Mouse (Mus musculus): Measurements from ENCODE around the gene Ranbp10. TPM values are rescaled to one million over a fixed set of nuclear protein-coding genes. Genes with fewer than 3 reads are reported as not detected.

Ranbp10 gene
- polyA plus RNA-seq, 1 experiment = 11.0 TPM

- peaks cover 18% of the 10 kb centered on the region for H3K36me3 ChIP-seq (ENCODE audit: control insufficient read depth, insufficient read depth)
- H3K79me2 ChIP-seq (ENCODE audit: control insufficient read depth, insufficient read depth) = peaks cover 52% of the 10 kb centered on the region
- peaks cover 4% of the 10 kb centered on the region for H3K27me3 ChIP-seq (ENCODE audit: control insufficient read depth, insufficient read depth, insufficient read length)
- peak overlapping the region; percentile 94 for H3ac ChIP-seq (ENCODE audit: control insufficient read depth, insufficient read length, low read depth)
- peak overlapping the region; percentile 85 for H3K4me3 ChIP-seq (ENCODE audit: insufficient read depth, poor library complexity, severe bottlenecking)
- peaks cover 24% of the 10 kb centered on the region for H3K79me3 ChIP-seq (ENCODE audit: low read depth)
- no peak for TF ChIP-seq CTCF (IDR thresholded peaks at IDR 0.05; ENCODE audit: control insufficient read depth, insufficient read depth, insufficient read length)
- TF ChIP-seq FOSL1 (IDR thresholded peaks at IDR 0.05; ENCODE audit: insufficient read depth, low read length, poor library complexity, severe bottlenecking) = no peak
- TF ChIP-seq USF1 (IDR thresholded peaks at IDR 0.05; ENCODE audit: low read depth) = no peak
- TF ChIP-seq MAX (IDR thresholded peaks at IDR 0.05) = no peak
- TF ChIP-seq MYOG (IDR thresholded peaks at IDR 0.05; ENCODE audit: control insufficient read depth, extremely low read depth, insufficient read length) = no peak
- TF ChIP-seq MYOD1 (IDR thresholded peaks at IDR 0.05; ENCODE audit: control insufficient read depth, insufficient read length, low read depth) = no peak
- no peak for TF ChIP-seq CEBPB (IDR thresholded peaks at IDR 0.05; ENCODE audit: low read depth)
These were observed 771 bp downstream of the Ranbp10 start for GRCm38 (mm10) chr8:105826379-105826778.

GRCm38 (mm10) chr8:105825506-105825905, 1.6 kb downstream of the Ranbp10 start:
- no peak overlapping the region for H3ac ChIP-seq (ENCODE audit: control insufficient read depth, insufficient read length, low read depth)
- no peaks in the 10 kb centered on the region for H3K27me3 ChIP-seq (ENCODE audit: control insufficient read depth, insufficient read depth, insufficient read length)
- peaks cover 61% of the 10 kb centered on the region for H3K79me2 ChIP-seq (ENCODE audit: control insufficient read depth, insufficient read depth)
- peaks cover 23% of the 10 kb centered on the region for H3K36me3 ChIP-seq (ENCODE audit: control insufficient read depth, insufficient read depth)
- H3K4me3 ChIP-seq (ENCODE audit: insufficient read depth, poor library complexity, severe bottlenecking) = no peak overlapping the region
- H3K79me3 ChIP-seq (ENCODE audit: low read depth) = peaks cover 27% of the 10 kb centered on the region
- TF ChIP-seq MAX (IDR thresholded peaks at IDR 0.05) (no peak), MYOG (IDR thresholded peaks at IDR 0.05; ENCODE audit: control insufficient read depth, extremely low read depth, insufficient read length) (no peak), CEBPB (IDR thresholded peaks at IDR 0.05; ENCODE audit: low read depth) (no peak), USF1 (IDR thresholded peaks at IDR 0.05; ENCODE audit: low read depth) (no peak), MYOD1 (IDR thresholded peaks at IDR 0.05; ENCODE audit: control insufficient read depth, insufficient read length, low read depth) (no peak), CTCF (IDR thresholded peaks at IDR 0.05; ENCODE audit: control insufficient read depth, insufficient read depth, insufficient read length) (no peak), FOSL1 (IDR thresholded peaks at IDR 0.05; ENCODE audit: insufficient read depth, low read length, poor library complexity, severe bottlenecking) (no peak)

GRCm38 (mm10) chr8:105820925-105821324, 6.2 kb downstream of the Ranbp10 start:
- Histone ChIP-seq H3K79me2 (ENCODE audit: control insufficient read depth, insufficient read depth) (peaks cover 90% of the 10 kb centered on the region), H3K27me3 (ENCODE audit: control insufficient read depth, insufficient read depth, insufficient read length) (no peaks in the 10 kb centered on the region), H3K36me3 (ENCODE audit: control insufficient read depth, insufficient read depth) (peaks cover 28% of the 10 kb centered on the region), H3ac (ENCODE audit: control insufficient read depth, insufficient read length, low read depth) (no peak overlapping the region), H3K4me3 (ENCODE audit: insufficient read depth, poor library complexity, severe bottlenecking) (no peak overlapping the region), H3K79me3 (ENCODE audit: low read depth) (peaks cover 37% of the 10 kb centered on the region)
- TF ChIP-seq CTCF (IDR thresholded peaks at IDR 0.05; ENCODE audit: control insufficient read depth, insufficient read depth, insufficient read length) (no peak), MYOG (IDR thresholded peaks at IDR 0.05; ENCODE audit: control insufficient read depth, extremely low read depth, insufficient read length) (no peak), MYOD1 (IDR thresholded peaks at IDR 0.05; ENCODE audit: control insufficient read depth, insufficient read length, low read depth) (no peak), USF1 (IDR thresholded peaks at IDR 0.05; ENCODE audit: low read depth) (no peak), MAX (IDR thresholded peaks at IDR 0.05) (no peak), FOSL1 (IDR thresholded peaks at IDR 0.05; ENCODE audit: insufficient read depth, low read length, poor library complexity, severe bottlenecking) (no peak), CEBPB (IDR thresholded peaks at IDR 0.05; ENCODE audit: low read depth) (no peak)

- TF ChIP-seq CEBPB (IDR thresholded peaks at IDR 0.05; ENCODE audit: low read depth) = no peak
- no peak for TF ChIP-seq MYOD1 (IDR thresholded peaks at IDR 0.05; ENCODE audit: control insufficient read depth, insufficient read length, low read depth)
These were observed 7.5 kb downstream of the Ranbp10 start for GRCm38 (mm10) chr8:105819659-105820058.

GRCm38 (mm10) chr8:105813241-105813640, 13.9 kb downstream of the Ranbp10 start:
- Histone ChIP-seq H3K27me3 (ENCODE audit: control insufficient read depth, insufficient read depth, insufficient read length) (no peaks in the 10 kb centered on the region), H3K4me3 (ENCODE audit: insufficient read depth, poor library complexity, severe bottlenecking) (no peak overlapping the region), H3K36me3 (ENCODE audit: control insufficient read depth, insufficient read depth) (peaks cover 9% of the 10 kb centered on the region), H3K79me3 (ENCODE audit: low read depth) (peaks cover 19% of the 10 kb centered on the region), H3ac (ENCODE audit: control insufficient read depth, insufficient read length, low read depth) (no peak overlapping the region), H3K79me2 (ENCODE audit: control insufficient read depth, insufficient read depth) (peaks cover 78% of the 10 kb centered on the region)
- TF ChIP-seq CTCF (IDR thresholded peaks at IDR 0.05; ENCODE audit: control insufficient read depth, insufficient read depth, insufficient read length) = no peak
- TF ChIP-seq MAX (IDR thresholded peaks at IDR 0.05) = no peak
- TF ChIP-seq USF1 (IDR thresholded peaks at IDR 0.05; ENCODE audit: low read depth) = no peak
- no peak for TF ChIP-seq FOSL1 (IDR thresholded peaks at IDR 0.05; ENCODE audit: insufficient read depth, low read length, poor library complexity, severe bottlenecking)
- no peak for TF ChIP-seq MYOD1 (IDR thresholded peaks at IDR 0.05; ENCODE audit: control insufficient read depth, insufficient read length, low read depth)
- TF ChIP-seq CEBPB (IDR thresholded peaks at IDR 0.05; ENCODE audit: low read depth) = no peak
- TF ChIP-seq MYOG (IDR thresholded peaks at IDR 0.05; ENCODE audit: control insufficient read depth, extremely low read depth, insufficient read length) = no peak

More at GRCm38 (mm10) chr8:105819659-105820058, 7.5 kb downstream of the Ranbp10 start:
- peaks cover 90% of the 10 kb centered on the region for H3K79me2 ChIP-seq (ENCODE audit: control insufficient read depth, insufficient read depth)
- H3K36me3 ChIP-seq (ENCODE audit: control insufficient read depth, insufficient read depth) = peaks cover 19% of the 10 kb centered on the region
- H3K79me3 ChIP-seq (ENCODE audit: low read depth) = peaks cover 34% of the 10 kb centered on the region
- no peak overlapping the region for H3ac ChIP-seq (ENCODE audit: control insufficient read depth, insufficient read length, low read depth)
- no peak overlapping the region for H3K4me3 ChIP-seq (ENCODE audit: insufficient read depth, poor library complexity, severe bottlenecking)
- no peaks in the 10 kb centered on the region for H3K27me3 ChIP-seq (ENCODE audit: control insufficient read depth, insufficient read depth, insufficient read length)

GRCm38 (mm10) chr8:105812511-105812910, 14.6 kb downstream of the Ranbp10 start:
- Histone ChIP-seq H3K4me3 (ENCODE audit: insufficient read depth, poor library complexity, severe bottlenecking) (no peak overlapping the region), H3K79me2 (ENCODE audit: control insufficient read depth, insufficient read depth) (peaks cover 78% of the 10 kb centered on the region), H3K79me3 (ENCODE audit: low read depth) (peaks cover 18% of the 10 kb centered on the region), H3ac (ENCODE audit: control insufficient read depth, insufficient read length, low read depth) (no peak overlapping the region), H3K27me3 (ENCODE audit: control insufficient read depth, insufficient read depth, insufficient read length) (no peaks in the 10 kb centered on the region), H3K36me3 (ENCODE audit: control insufficient read depth, insufficient read depth) (peaks cover 9% of the 10 kb centered on the region)
- TF ChIP-seq USF1 (IDR thresholded peaks at IDR 0.05; ENCODE audit: low read depth) = no peak
- TF ChIP-seq FOSL1 (IDR thresholded peaks at IDR 0.05; ENCODE audit: insufficient read depth, low read length, poor library complexity, severe bottlenecking) = no peak
- no peak for TF ChIP-seq MAX (IDR thresholded peaks at IDR 0.05)
- TF ChIP-seq MYOD1 (IDR thresholded peaks at IDR 0.05; ENCODE audit: control insufficient read depth, insufficient read length, low read depth) = no peak
- TF ChIP-seq CTCF (IDR thresholded peaks at IDR 0.05; ENCODE audit: control insufficient read depth, insufficient read depth, insufficient read length) = no peak
- TF ChIP-seq CEBPB (IDR thresholded peaks at IDR 0.05; ENCODE audit: low read depth) = no peak
- TF ChIP-seq MYOG (IDR thresholded peaks at IDR 0.05; ENCODE audit: control insufficient read depth, extremely low read depth, insufficient read length) = no peak
